Mouse (Mus musculus) forebrain, embryonic 11.5 days (tissue): ENCODE data around the gene Evpl. TPM values are rescaled to one million over a fixed set of nuclear protein-coding genes. Genes with fewer than 3 reads are reported as not detected.
"Not testable (repeated sequence)": the region's sequence is repeated elsewhere in the genome, so short reads cannot be mapped to it uniquely, and the experiment has no call there.

Experiments used
- ATAC-seq: fragments of 200-750 bp; cut with Nextera tagmentation; replicated peaks from 2 replicates; pipeline ENCODE4 v1.8.0; 2017; ENCODE audit warnings: moderate TSS enrichment; ENCODE audit not compliant: low FRiP score
- DNase-seq: peaks from one replicate; pipeline ENCODE4 v3.0.0-alpha.2; 2017; ENCODE audit warnings: low spot score
- H3K27ac ChIP-seq: fragments of 300-500 bp; sonication (generic); 2 replicates; pipeline ENCODE4 v1.5.1; 2014; ENCODE audit warnings: low read depth, low read length
- H3K27me3 ChIP-seq: fragments of 300-500 bp; sonication (generic); 2 replicates; pipeline ENCODE4 v1.6.1; 2014; ENCODE audit warnings: mild to moderate bottlenecking, low read length, mixed read lengths; ENCODE audit not compliant: control insufficient read depth, insufficient read depth
- H3K36me3 ChIP-seq: fragments of 300-500 bp; sonication (generic); 2 replicates; pipeline ENCODE4 v1.6.1; 2014; ENCODE audit warnings: mild to moderate bottlenecking, low read length, moderate library complexity, mixed read lengths; ENCODE audit not compliant: control insufficient read depth, insufficient read depth
- H3K4me1 ChIP-seq: fragments of 300-500 bp; sonication (generic); replicated peaks from 2 replicates; pipeline ENCODE4 v1.6.1; 2014; ENCODE audit warnings: low read length, mixed read lengths; ENCODE audit not compliant: control insufficient read depth, insufficient read depth
- H3K4me2 ChIP-seq: fragments of 300-500 bp; sonication (generic); 2 replicates; pipeline ENCODE4 v1.6.1; 2014; ENCODE audit warnings: low read depth, mild to moderate bottlenecking, low read length, moderate library complexity, mixed read lengths; ENCODE audit not compliant: severe bottlenecking
- H3K4me3 ChIP-seq: fragments of 300-500 bp; sonication (generic); 2 replicates; pipeline ENCODE4 v1.5.1; 2014; ENCODE audit warnings: low read depth, low read length
- H3K9ac ChIP-seq: fragments of 300-500 bp; sonication (generic); 2 replicates; pipeline ENCODE4 v1.6.1; 2014; ENCODE audit warnings: low read length
- H3K9me3 ChIP-seq: fragments of 300-500 bp; sonication (generic); 2 replicates; pipeline ENCODE4 v1.6.1; 2016; ENCODE audit warnings: low read length, mixed read lengths; ENCODE audit not compliant: control insufficient read depth
- WGBS: fragments of 180-500 bp; shearing (Covaris S2); extraction: QIAGEN DNeasy Blood & Tissue Kit; methylation state at CpG from one replicate; pipeline ENCODE4 v1.1.7; 2014; 5-methylcytosine and 5-hydroxymethylcytosine counted together
- polyA plus RNA-seq: library from polyadenylated mRNA; unstranded; fragments of >200 nt; fragmentation: Nextera tagmentation; extraction: Ambion mirVana; gene quantifications from 2 replicates; pipeline ENCODE4 v1.2.1, GENCODE M21; 2014

The Evpl gene
- polyA plus RNA-seq, 1 experiment from 2014 or later, result 0.61 TPM

DNA sequence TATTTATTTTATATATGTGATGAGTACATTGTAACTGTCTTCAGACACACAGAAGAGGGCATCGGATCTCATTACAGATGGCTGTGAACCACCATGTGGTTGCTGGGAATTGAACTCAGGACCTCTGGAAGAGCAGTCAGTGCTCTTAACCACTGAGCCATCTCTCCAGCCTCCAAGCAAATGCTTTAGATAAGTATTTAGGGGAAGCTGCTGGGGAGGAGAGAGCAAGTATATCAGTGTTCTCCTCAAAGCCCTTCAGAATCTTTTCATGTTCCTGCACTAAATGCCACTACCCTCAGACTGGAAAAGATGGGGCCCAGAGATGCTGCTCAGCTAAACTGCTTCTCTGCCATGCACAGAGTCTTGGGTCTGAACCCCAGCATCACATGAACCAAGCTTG, 39.3 kb upstream of the Evpl start:
- WGBS, result 95% methylated on average over 1 of the region's 1 CpGs
- not testable (repeated sequence) for DNase-seq

DNA sequence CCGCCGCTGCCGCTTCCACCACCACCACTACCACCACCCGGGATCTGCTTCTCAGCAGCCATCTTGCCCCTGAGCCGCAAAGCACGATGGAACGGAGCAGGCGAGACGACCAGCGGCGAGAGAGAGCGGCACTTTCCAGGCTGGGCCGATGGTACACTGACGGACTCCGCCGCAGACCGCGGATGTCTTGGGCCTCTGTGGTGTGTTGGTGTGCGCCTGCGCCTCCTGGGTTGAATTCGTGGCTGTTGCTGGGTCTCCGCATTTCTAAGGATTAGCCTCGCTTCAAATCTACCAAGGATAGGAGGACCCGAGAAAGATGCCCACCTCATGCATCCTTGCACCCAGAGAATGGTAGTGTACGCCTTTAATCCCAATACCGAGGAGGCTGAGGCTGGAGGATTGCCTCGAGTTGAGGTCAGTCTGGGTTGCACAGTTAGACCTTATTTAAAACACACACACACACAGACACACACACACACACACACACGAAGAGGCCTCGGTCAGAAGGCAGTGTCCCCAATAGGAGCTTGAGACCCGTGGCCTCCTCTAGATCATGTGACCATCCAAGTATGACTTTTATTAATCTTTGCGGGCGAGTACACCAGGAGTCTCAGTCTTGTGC, 36.3 kb upstream of the Evpl start, which contains the start of gene Srp68:
TSS of gene Srp68 (minus strand) at position 173 of the 622 bp plus-strand sequence.
- Histone ChIP-seq H3K4me1 (peaks cover 5% of the 10 kb centered on the region; the same call in 1 of the 2 replicates), H3K36me3 (no peaks in the 10 kb centered on the region), H3K9ac (peak within 1 kb of the TSS; percentile 91), H3K27ac (peak within 1 kb of the TSS; percentile 70; the same call in 1 of the 2 replicates), H3K4me3 (peak within 1 kb of the TSS; percentile 92), H3K4me2 (peak within 1 kb of the TSS; percentile 87), H3K9me3 (no peaks in the 10 kb centered on the region), H3K27me3 (no peaks in the 10 kb centered on the region)
- DNase-seq (peak; percentile 96), ATAC-seq (peak; percentile 97)
- WGBS, result 4% methylated on average over 30 of the region's 32 CpGs

More for the DNA sequence above, 39.3 kb upstream of the Evpl start:
- H3K9me3 ChIP-seq, H3K4me3 ChIP-seq, ATAC-seq, H3K27ac ChIP-seq, H3K9ac ChIP-seq, H3K36me3 ChIP-seq, H3K4me2 ChIP-seq: not testable (repeated sequence)
- H3K27me3 ChIP-seq, result peaks cover 23% of the 10 kb centered on the region
- peaks cover 14% of the 10 kb centered on the region; the same call in 1 of the 2 replicates for H3K4me1 ChIP-seq

- peaks cover 5% of the 10 kb centered on the region; the same call in 1 of the 2 replicates for H3K4me1 ChIP-seq
- peak overlapping the region; percentile 87 for H3K4me2 ChIP-seq
- no peaks in the 10 kb centered on the region for H3K27me3 ChIP-seq
- peak overlapping the region; percentile 92 for H3K4me3 ChIP-seq
- H3K36me3 ChIP-seq, result no peaks in the 10 kb centered on the region
- H3K9ac ChIP-seq, result peak overlapping the region; percentile 91
- DNase-seq, result no peak
- no peaks in the 10 kb centered on the region for H3K9me3 ChIP-seq
- no peak overlapping the region for H3K27ac ChIP-seq
- peak; percentile 37 for ATAC-seq
- under 1% methylated on average over 39 of the region's 39 CpGs for WGBS
Measured at GRCm38 (mm10) chr11:116273469-116274044, 35.7 kb upstream of the Evpl start.

- ATAC-seq, result no peak
- WGBS, result 62% methylated on average over 12 of the region's 12 CpGs
- H3K36me3 ChIP-seq, result peaks cover 5% of the 10 kb centered on the region; the same call in 1 of the 2 replicates
- H3K9me3 ChIP-seq, result no peaks in the 10 kb centered on the region
- no peaks in the 10 kb centered on the region for H3K27me3 ChIP-seq
- peak overlapping the region; percentile 87 for H3K4me2 ChIP-seq
- H3K4me3 ChIP-seq, result peak overlapping the region; percentile 92
- H3K9ac ChIP-seq, result peak overlapping the region; percentile 91
- no peak overlapping the region for H3K27ac ChIP-seq
- no peak for DNase-seq
- peaks cover 5% of the 10 kb centered on the region; the same call in 1 of the 2 replicates for H3K4me1 ChIP-seq
Measured at GRCm38 (mm10) chr11:116272589-116273468, 35.0 kb upstream of the Evpl start.

DNA sequence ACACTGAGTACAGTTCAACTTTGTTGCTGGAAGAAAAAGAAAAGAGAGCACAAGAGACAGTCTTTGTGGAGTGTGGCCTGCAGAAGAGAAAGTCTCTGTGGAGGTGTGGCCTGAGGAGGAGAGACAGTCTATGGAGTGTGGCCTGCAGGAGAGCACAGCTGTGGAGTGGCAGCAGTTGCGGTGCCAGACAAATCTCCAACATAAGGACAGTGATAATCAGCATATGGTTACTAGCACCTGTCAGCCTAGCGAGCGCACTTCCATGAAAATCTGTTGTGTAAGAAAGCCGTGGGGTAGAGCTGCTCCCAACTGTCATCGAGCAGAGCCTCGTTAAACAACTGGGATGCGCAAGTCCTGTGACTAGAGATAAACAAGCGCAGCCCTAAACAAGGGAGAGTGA, 31.7 kb upstream of the Evpl start:
- Histone ChIP-seq H3K27ac (no peak overlapping the region), H3K4me2 (no peak overlapping the region), H3K4me1 (peaks cover 5% of the 10 kb centered on the region; the same call in 1 of the 2 replicates), H3K4me3 (no peak overlapping the region), H3K36me3 (peaks cover 16% of the 10 kb centered on the region; the same call in 1 of the 2 replicates), H3K27me3 (no peaks in the 10 kb centered on the region), H3K9ac (no peak overlapping the region), H3K9me3 (no peaks in the 10 kb centered on the region)
- WGBS, result 95% methylated on average over 8 of the region's 8 CpGs
- DNase-seq (no peak), ATAC-seq (no peak)

DNA sequence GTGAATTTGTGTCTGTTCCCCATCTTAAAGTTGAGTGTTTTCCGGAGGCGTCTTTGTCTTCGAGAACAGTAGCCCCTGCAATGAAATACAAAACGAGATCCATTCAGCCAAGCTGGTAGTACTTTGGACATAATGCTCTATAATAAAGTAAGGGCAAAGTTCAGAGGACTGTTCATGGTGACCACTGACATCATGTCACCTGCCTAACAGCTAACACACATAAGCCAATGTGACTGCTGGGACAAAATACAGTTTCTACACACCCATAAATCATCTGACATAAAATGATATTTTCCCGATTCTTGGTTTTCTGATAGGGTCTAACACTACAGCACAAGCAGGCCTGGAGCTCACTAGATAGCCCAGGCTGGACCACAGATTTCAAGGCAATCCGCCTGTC, 30.4 kb upstream of the Evpl start:
- Histone ChIP-seq H3K9ac (no peak overlapping the region), H3K36me3 (peaks cover 22% of the 10 kb centered on the region; the same call in 1 of the 2 replicates), H3K4me1 (peaks cover 5% of the 10 kb centered on the region; the same call in 1 of the 2 replicates), H3K27me3 (no peaks in the 10 kb centered on the region), H3K4me2 (no peak overlapping the region), H3K4me3 (no peak overlapping the region), H3K9me3 (no peaks in the 10 kb centered on the region), H3K27ac (no peak overlapping the region)
- DNase-seq (no peak), ATAC-seq (no peak)
- WGBS, result 96% methylated on average over 6 of the region's 6 CpGs

DNA sequence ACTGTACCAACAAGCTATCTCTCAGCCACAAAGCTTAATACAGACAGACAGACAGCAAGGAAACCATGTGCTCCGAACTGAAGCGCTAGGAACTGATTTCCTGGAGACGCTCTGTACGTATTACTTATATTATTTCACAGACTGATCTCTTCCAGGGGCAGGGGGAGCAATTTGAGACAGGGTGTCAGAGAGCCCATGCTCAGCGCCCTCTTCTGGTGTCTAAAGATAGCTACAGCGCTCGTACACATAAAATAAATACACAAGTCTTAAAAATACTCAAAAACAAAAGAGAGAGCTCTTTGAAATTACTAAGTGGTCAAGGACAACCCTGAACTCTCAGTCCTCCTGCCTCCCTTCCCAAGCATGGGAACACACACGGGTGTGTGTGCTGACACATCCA, 29.8 kb upstream of the Evpl start:
- Histone ChIP-seq H3K9me3 (no peaks in the 10 kb centered on the region), H3K36me3 (peaks cover 22% of the 10 kb centered on the region; the same call in 1 of the 2 replicates)
- WGBS, result 88% methylated on average over 8 of the region's 8 CpGs

DNA sequence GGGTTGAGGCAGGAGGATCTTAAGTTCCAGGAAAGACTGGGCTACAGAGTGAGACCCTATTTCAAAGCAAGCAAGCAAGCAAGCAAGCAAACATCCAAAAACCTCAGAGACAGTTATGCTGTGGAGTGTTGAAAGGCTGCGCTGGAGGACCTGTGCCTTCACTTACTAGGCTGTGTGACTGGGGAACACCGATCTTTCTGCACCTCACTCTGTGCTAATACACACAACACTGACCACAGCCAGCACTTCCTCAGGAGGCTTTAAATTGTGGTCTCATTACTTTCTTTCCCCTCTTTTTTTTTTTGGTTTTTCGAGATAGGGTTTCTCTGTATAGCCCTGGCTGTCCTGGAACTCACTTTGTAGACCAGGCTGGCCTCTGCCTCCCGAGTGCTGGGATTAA, 28.0 kb upstream of the Evpl start:
- H3K27ac ChIP-seq, result no peak overlapping the region
- no peaks in the 10 kb centered on the region for H3K27me3 ChIP-seq
- no peak overlapping the region for H3K4me3 ChIP-seq
- DNase-seq (no peak), ATAC-seq (no peak)
- no peak overlapping the region for H3K9ac ChIP-seq
- no peak overlapping the region for H3K4me2 ChIP-seq
- H3K36me3 ChIP-seq, result peaks cover 22% of the 10 kb centered on the region; the same call in 1 of the 2 replicates
- no peaks in the 10 kb centered on the region for H3K9me3 ChIP-seq
- 95% methylated on average over 4 of the region's 4 CpGs for WGBS
- no peaks in the 10 kb centered on the region for H3K4me1 ChIP-seq

More for the DNA sequence above, 29.8 kb upstream of the Evpl start:
- ATAC-seq (no peak), DNase-seq (no peak)
- Histone ChIP-seq H3K4me3 (no peak overlapping the region), H3K4me2 (no peak overlapping the region), H3K27me3 (no peaks in the 10 kb centered on the region), H3K27ac (no peak overlapping the region), H3K4me1 (0 out of 2 replicates have a peak, but pooled peaks cover 2% of the 10 kb centered on the region), H3K9ac (no peak overlapping the region)
